Mouse (Mus musculus) embryonic fibroblast, embryonic 13.5 days (primary cell): Measurements from ENCODE around the gene Dnajb13.

Source experiments
- CTCF ChIP-seq: IDR thresholded peaks from 2 replicates; pipeline ENCODE4 v1.5.1; 2011; ENCODE audit warnings: mild to moderate bottlenecking, control low read depth, low read length, moderate library complexity, borderline replicate concordance; ENCODE audit not compliant: insufficient read depth
- POLR2A ChIP-seq: IDR thresholded peaks from 2 replicates; pipeline ENCODE4 v1.6.1; 2011; ENCODE audit warnings: low read depth, mild to moderate bottlenecking, control low read depth, low read length, moderate library complexity

- no peak for TF ChIP-seq POLR2A
- TF ChIP-seq CTCF, result no peak
Observed at GRCm38 (mm10) chr7:100502374-100502922, 12.3 kb downstream of the Dnajb13 start.
